Mouse (Mus musculus): ENCODE measurements around the gene Slc35b1.

- no peak for TF ChIP-seq CTCF (IDR thresholded peaks at IDR 0.05; ENCODE audit: control insufficient read depth, insufficient read depth, insufficient replicate concordance, low read depth, low read length)
- no peak for TF ChIP-seq POLR2A (IDR thresholded peaks at IDR 0.05; ENCODE audit: control insufficient read depth, low read depth, low read length)
Observed at GRCm38 (mm10) chr11:95369964-95370890, 14.3 kb upstream of the Slc35b1 start.
